Mouse (Mus musculus) spleen, adult 18-20 months (tissue): ENCODE measurements around the gene Asah2.

Experiments
- DNase-seq, 2 experiments: peaks; one replicate each; pipeline ENCODE4 v3.0.0; 2022; ENCODE audit warnings: mixed read lengths in 2 of 2

Gene Asah2

DNA sequence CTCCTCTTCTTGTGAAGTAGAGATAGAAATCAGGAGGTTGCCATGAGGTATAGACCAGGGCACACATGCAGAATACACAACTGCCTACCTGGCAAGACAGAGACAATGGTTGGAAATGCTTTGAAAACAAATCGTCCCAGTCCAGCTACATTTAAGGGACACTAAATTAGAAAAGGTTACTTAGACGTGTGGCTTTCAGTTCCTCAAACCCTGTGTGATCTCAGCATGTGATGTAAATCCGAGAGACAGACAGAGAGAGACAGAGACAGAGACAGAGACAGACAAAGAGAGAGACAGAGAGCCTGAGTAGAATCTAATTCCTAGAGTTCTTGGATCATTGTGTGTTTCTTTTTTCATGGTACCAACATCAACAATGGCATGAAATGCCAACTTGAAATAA, 136.6 kb downstream of the Asah2 start:
- DNase-seq, result no peak

GRCm38 (mm10) chr19:31967933-31968532, 140.0 kb downstream of the Asah2 start:
- DNase-seq, result no peak

GRCm38 (mm10) chr19:31963147-31963546, 144.9 kb downstream of the Asah2 start:
- no peak for DNase-seq

- DNase-seq, result no peak
Observed at GRCm38 (mm10) chr19:31960434-31960833, 147.6 kb downstream of the Asah2 start.

DNA sequence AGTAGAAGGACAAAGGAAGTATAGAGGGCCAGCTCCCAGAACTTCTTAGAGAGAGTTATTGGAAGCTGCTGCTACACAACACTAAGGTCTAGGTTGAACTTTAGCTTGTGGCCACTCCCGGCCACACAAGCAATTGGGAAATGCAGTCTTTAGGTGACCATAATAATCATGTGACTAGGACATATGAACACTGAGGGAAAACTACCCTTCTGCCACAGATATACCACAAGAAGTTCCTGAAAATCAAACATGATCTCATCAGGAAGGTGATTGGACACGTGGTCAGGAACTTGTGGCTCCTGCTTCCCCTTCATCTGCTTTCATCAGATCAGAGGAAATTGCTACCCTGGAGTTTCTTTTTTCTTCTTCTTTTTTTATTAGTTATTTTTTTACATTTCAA, 151.7 kb downstream of the Asah2 start:
- no peak for DNase-seq

DNA sequence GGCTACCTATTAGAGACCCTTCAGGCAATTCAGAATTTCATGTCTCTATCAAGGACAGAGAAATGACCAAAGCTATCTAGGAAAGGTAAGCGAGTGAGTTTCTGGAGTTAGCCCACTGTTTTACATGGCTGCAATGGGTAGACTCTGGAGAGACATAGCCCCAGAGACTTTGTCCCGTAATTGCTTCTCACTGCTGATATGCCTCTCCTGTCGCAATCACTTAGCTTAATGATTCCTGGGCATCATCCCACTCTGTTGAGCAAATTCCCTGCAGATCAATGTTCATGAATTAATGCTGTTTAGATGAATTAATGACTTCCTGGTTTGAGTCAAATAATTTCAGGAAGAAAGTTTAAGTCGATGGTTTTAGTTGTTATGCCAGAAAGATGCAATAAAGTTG, 153.3 kb downstream of the Asah2 start:
- DNase-seq, result no peak

GRCm38 (mm10) chr19:31954267-31954666, 153.7 kb downstream of the Asah2 start:
- DNase-seq, result no peak

DNA sequence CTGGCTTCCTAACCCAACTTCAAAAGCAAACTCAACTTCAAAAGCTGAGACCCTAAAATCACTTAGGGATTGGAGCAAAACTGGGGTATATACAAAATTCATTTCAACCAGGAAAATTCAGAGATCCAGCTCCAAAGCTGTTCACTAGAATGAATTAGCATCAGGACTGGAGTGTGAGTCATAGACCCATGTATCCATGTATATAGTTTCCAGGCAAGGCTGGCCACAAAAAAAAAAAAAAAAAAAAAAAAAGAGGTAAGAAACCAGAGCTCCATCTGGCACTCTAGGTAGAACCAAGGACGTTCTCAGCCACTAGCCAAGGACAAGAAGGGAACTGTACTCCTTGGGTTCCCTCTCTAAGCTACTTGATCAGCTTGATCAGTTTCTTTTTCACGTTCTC, 154.2 kb downstream of the Asah2 start:
- DNase-seq, result no peak

DNA sequence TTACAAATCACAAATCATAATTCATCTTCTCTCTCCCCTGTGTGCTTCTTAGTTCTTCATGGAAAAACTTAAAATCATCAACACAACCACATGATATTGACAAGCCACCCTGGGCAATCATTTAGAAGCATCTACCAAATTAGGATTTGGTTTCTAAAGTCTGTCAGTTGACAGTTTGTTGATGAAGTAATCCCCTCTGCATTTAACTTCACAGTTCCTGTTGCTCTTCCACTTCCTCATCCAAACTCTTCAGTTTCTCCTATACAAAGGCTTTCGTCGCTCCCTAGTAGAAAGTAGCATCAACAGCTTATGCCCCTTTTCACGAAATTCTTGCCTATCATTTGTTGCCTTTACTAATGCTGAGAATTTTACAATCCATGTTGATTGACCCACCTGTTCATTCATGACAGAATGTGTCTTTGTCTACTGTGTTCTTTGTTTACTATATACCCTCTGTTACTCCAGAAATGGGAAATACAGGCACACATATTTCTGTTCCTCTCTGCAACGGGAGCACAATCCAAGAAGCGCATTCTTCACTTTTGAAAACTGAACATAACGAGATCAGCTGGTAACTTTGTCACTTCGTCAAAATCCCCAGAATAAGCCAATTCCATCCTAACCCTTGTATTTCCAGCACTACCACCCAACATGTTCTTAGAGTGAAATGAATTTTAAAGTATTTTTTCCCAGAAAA, 157.1 kb downstream of the Asah2 start:
- DNase-seq, result no peak
